Mouse (Mus musculus): Measurements from ENCODE around the gene Trpm5.

The Trpm5 gene

DNA sequence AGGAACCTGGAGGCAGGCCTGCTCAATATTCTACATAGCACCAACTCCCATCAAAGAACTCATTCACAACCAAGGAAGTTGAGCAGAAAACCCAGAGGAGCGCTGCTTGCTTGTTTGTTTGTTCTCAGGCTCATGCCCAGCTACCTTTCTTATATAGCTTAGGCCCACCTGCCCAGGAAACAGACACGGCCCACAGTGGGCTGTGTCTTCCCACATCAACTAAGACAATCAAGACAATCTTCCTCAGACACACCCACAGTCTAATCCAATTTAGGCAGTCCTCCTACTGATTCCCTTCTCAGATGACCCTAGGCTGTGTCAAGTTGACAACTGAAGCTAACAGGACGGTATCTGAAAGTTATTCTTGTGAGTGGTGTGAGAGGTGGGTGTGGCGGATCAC lies 11.6 kb upstream of the Trpm5 start, which contains the start of gene Kcnq1:
Gene Kcnq1, plus strand, starts transcription at position 301 of the 400 bp plus-strand sequence.
- DNase-seq (ENCODE audit: low read depth) = no peak

DNA sequence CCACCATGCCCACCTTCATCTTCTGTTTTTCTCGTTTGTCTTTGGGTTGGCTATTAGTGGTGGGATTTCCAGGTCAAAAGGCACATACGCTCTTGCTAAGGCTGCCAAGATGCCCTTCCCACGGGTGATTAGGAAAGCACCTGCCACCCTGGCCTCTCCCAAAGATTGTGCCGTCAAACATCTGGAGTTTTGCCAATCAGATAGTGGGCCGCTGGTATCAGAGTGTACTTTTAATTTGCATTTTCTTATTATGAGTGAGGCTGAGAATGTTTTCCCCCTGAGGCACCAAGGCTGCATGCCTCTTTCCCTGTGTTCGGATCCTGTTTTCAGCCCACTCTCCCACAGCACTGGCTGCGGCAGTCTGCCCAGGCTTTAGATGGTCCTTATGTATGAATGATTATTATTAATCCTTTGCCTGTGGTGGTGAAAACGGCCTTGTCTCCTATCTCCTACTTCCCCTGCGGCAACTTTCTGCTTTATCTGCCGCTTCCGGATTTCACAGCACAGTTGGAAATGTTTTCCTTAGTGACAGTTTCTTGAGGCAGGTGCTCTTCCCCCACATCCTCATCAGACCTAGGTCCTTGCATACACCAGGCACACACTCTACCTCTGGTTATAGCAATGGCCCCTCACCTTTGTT lies 10.9 kb upstream of the Trpm5 start:
- no peak for DNase-seq (ENCODE audit: low read depth)

DNA sequence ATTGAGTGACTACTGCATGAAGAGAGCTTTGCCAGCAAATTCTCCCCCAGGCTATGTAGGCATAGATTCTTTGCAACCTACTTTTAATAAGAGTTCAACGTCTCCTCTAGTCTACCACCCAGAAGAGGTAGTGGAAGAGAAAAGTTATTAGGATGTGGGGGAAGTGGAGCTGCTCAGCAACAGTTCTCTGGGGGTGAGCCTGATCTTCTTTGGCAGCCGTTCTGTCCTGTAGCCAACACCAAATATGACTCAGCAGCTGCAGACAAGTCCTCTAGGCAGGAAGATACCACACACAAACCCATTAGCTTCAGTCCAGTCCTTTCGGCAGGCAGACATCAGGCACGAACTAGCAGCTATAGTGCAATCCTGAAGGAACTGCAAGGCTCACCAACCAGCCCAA lies 6.3 kb upstream of the Trpm5 start:
- DNase-seq (ENCODE audit: low read depth) = no peak

DNA sequence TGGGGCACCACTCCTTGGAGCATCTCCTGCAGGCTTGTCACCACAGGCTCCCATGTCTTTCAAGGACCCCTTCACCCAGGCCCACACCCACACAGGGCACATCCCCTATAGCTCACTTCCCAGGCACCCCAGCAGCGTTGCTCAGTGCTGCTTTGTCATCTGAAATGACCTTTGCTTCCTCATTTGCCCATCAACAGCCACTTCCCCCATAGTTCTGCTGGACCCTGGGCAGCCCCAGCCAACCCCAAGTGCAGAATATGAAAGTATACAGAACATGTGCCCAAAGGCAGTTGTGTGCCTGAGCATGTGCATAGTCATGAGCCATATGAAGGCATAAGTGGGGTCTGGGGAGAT lies 1.1 kb upstream of the Trpm5 start:
- DNase-seq (ENCODE audit: low read depth) = no peak

DNA sequence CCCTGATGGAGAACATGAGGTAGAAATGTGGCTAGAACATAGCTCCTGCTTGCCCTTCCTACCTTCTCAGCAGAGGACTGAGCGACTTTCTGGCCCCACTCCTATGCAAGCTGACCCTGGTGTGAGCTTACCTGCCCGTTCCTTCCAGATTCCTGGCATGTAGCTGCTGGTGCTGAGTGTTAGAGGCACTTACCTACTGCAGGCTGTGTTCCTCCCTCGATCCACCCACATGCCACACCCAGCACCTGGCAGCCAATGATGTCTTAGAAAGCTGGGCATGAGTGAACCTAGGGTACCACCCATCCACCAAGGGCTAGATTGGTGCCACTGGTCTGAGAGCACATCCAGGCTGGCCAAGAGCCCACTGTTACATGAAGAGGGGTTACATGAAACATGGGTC lies 595 bp downstream of the Trpm5 start:
- DNase-seq (ENCODE audit: low read depth) = no peak

DNA sequence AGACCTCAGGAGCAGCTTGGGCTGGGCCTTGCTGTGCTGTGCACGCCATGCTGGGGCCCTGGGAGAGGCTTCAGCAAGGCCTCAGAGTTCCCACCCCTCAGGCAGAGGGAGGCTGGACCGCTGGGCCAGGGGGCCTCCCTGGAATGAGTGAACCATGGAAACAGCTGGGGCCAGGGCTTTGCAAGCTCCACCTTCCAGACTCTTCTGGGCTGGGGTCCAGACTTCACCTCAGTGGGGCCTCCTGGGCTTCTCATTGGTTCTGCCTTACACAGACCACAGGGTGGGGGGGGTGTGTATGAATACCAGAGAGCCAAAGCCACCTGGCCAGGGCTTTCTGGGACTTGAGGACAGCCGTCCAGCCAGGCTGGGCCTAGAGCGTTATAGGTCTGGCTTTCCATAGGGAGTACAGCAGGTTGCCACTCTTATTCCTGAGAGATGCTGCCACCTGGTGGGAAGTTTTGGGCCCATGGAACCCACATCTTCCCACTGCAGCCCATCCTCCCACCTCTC lies 7.3 kb downstream of the Trpm5 start:
- DNase-seq (ENCODE audit: low read depth) = no peak

DNA sequence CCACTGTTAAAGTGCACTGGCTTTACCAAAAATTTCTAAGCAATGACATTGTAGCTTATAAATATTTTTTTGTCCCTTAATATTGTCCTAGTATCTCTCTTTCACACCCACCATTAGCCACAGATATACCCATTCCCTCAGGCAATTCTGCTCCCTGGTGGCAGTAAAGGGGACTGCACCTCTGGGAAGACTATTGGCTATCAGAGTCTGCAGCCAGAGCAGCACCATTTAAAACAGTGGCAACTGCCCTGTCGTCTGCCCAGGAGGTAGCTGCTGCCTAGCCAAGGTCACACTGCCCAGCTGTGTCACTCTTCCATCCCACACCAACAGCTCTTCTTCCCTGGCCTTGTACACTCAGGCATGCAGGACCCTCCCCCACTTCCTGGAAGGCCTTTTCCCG lies 8.1 kb downstream of the Trpm5 start:
- peak; percentile 57 for DNase-seq (ENCODE audit: low read depth)

DNA sequence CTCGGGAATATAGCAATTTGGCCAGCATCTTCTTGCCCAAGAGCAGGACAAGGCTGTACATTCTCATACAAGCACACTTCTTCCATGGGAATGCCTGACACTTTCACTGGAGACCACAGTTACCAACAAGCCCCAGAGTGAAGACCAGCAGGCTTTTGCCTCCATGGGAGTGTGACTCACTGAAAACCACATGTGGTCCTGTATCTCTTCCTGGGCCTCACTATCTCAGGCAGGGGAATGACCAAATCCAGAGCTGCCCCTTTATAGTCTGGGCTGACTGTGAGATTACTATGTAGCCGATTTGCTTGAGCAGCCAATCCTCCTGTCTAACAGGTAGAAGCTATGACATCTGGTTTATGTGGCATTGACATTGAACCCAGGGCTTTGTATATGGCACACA lies 10.7 kb downstream of the Trpm5 start:
- DNase-seq (ENCODE audit: low read depth) = no peak

DNA sequence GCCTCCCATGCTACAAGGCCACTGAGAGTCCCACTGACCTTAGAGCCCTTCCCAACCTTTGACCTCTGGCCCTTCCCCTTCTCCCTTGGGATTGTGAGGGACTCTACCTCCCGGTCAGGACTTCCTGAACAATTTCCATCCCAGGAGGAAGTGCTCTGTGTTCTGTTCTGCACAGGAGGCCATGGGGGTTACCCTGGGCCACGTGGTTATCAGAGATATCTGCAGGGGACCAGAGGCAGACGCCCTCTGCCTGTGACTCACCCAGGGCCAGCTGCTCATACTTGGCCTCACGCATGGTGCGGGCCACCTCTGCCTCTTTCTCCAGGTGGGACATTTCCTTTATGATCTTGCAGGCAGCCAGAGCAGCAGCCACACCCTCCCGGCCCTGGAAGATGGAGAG lies 12.4 kb downstream of the Trpm5 start:
- no peak for DNase-seq (ENCODE audit: low read depth)

DNA sequence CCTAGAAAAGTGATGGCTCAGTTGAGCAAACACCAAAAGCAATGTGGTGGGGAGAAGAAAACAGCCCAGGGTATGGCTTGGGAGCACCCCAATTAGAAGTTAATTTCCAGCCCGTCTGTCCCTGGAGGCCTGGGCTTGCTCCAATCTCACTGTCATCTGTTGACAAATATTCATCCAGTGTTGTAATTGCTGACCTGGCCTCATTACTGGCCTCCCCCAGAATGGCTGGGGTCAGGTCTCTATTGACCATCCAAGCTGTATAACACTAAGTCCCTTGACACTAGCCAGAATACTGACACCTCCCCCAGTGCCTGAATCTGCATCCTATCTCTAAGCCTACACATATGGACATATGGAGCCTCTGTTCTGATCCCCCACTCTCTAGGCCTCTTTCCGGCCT lies 17.1 kb downstream of the Trpm5 start:
- DNase-seq (ENCODE audit: low read depth) = no peak

DNA sequence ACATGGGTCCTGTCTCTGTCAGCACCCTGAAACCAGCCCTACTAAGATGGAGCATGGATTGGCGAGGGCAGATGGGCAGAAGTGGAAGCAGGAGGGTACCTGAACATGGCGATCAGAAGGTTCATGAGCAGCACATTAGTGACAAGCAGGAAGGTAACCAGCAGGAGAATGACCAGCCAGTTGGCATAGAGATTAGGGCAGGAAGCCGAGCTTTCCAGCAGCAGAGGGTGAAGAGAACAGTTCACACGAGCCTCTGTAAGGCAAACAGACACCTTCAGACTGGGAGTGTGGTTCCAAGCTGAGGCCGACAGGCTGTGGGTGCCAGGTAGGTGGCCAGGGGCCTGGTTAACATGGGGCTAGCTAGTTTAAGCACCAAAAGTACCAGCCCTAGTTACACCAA lies 19.0 kb downstream of the Trpm5 start:
- DNase-seq (ENCODE audit: low read depth) = no peak

DNA sequence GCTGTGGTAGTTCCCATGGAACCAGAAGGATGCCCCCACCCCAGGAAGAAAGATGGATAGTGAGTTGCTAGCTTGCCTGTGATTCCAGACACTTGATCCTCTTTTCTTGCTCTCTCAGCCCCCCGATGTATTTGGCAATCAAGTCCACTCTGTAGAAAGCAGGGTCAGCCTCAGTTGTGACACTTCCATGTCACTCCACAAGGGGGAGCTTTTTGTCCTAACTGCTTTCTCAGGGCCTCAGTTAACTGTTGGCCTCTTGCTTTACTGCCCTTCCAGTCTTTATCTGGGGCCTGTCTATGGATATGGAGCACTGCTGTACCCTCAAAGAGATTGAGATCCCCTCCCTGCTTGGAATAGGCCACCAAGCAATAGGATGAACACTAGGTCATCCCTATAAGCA lies 21.4 kb downstream of the Trpm5 start:
- DNase-seq (ENCODE audit: low read depth) = no peak

DNA sequence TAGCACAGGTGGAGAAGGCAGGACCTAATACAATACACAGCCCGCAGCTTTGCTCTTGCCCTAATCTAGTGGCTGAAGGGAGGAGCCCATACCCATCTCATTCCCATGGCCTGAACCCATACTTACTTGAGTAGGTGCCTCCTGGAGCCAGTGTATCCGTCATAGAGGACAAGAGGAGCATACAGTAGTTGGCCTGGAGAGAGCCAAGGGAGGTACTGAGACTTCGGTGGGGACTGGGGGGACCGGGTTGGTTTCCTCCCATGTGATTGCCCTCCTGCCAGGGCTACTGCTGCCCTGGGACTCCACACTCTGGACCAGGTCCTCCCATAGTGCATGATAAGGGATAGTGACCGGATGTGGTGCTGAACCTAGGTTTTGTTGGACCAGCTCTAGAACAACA lies 21.8 kb downstream of the Trpm5 start:
- no peak for DNase-seq (ENCODE audit: low read depth)

DNA sequence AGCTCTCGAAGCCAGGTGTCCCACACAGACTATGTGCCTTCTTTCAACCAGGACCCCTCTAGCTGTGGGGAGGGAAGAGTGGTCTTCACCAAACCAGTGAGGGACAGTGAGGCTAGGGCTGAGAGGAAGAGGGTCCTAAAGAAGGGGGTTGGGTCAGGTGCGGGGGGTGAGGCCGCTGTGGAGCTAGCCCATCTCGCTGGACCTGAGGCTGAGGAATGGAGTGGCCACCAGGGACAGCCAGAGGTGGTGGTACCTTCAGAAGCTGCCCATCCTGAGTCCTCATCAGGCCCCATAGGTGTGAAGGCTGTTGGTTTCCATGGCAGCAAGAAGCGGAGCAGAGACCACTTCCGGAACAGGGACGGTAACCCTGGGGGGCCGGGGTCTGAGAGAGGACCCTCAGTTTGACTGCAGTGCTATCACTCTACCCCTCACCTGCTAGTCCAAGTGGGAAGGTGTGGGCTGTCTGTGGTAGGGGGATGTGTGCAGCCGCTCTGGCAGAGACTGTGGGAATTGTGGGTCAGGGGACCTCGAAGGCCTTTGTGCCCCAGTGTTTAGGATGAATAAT lies 23.9 kb downstream of the Trpm5 start:
- DNase-seq (ENCODE audit: low read depth) = no peak

DNA sequence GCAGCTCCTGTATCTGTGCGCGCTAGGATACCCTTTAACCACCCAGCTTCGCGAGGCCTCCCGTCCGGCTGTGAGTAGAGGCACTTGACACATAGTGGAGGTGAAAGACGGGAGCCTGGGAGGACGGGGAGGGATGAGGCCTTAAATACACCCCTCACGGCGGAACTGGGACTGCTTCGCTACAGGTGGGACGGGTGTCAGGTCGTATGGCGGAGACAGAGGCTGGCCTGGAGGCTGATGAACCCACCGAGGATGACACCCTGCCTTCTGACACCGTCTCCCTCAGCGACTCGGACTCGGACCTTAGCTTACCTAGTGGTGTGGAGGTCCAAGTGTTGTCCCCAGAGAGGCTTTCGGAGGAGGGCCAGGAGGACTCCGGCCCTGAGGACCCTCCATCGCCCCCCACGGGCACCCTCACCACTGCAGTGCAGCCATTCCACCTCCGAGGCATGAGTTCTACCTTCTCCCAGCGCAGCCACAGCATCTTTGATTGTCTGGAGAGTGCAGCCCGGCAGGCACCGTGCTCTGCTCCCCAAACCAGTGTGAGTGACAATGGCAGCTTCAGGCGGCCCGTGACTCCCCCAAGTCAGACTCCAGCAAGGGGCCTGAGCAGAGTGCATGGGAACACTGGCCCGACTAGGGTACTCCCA lies 24.6 kb downstream of the Trpm5 start:
- DNase-seq (ENCODE audit: low read depth) = no peak

DNA sequence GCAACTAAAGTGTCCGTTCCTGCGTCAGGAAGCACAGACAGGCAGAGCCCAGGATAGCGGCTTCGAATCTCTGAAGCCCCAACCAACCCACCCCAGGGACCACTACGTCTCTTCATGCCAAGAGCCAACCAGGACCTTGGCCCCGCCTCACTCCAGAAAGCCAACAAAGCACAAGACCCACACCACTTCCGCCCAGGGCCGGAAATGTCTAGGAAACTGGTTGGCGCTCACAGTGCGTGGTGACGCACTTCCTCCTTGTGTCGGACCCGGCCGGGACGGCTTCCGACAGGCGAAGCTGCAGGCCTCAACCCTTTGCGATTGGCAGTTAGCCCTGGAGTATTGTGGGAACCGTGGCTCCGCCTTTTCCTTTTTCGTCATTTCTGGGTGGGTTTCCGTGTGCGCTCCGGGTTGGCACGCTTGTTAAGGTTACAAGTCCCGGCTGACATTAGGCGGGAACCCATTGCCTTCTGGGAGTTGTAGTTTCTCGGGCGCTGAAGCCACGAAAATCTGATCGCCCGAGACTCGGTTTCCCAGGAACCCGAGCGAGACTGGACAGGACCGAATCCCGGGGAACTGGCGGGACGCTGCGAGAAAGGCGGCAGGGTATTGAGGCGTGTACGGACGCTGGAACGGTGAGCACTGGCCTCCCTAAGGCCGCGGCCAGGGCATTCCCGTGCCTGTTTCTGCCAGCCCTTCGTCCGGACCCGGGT lies 25.4 kb downstream of the Trpm5 start, which contains the start of gene Tssc4:
Gene Tssc4, plus strand, starts transcription at position 368 of the 710 bp plus-strand sequence.
- DNase-seq (ENCODE audit: low read depth) = peak; percentile 99

DNA sequence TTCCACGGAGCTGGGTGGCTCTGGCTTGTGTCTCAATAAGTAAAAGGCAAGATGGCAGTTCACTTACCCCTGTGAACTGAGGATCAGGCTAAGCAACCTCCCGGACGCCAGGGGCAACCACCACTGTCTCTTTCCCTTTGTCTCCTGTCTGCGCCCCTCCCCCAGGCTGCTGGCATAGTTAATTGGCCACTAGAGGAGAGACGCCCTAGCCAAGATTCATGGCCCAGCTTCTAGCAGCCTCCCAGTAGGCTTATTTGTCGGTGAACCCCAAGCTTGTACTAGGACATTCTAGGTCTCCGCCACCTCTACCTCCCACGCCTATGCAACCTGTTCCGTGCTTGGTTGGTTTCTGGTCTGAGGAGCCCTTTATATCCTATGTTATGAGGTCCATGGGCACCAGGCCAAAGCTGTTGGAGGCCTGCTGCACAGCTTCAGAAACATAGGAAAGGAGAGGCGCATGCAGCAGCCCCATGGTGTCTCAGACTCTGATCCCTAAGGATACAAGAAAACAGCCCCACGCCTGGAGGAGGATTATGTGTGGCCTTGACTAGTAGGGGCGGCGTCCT lies 26.0 kb downstream of the Trpm5 start:
- DNase-seq (ENCODE audit: low read depth) = no peak

DNA sequence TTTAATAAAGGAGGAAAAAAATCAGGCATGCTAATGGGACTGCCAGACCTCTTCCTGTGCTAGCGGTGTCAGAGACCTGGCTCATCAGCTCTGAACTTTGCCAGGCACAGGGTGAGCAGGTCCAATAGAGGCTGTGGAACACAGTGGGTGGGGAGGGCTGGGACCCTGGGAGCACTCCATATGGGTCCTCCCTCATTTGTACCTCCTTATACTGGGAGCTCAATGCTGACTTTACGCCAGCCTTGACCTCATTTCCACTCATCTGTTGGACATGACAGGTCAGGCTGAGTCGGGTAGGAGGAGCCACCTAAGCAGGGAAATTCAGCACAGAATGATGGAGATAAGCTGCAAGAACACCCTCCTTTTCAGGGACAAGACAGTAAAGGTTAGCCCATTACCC lies 26.5 kb downstream of the Trpm5 start:
- no peak for DNase-seq (ENCODE audit: low read depth)

DNA sequence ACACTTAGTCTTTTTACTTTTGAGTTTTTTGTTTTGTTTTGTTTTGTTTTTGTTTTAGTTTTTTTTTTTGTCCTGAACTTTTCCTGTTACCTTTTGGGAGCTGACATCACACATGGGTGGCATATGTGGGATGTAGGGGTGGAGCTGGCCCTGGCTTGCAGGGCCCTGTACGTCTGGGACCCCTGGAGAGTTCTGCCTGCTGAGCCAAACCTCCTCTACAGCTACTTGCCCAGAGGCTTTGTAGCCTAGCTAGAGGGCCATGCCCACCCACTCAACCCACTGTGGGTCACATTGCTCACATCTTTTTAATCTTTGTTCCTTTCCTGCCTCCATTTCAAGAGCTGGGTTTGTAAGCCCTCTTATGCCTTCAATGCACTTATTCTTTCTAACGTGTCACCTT lies 27.0 kb downstream of the Trpm5 start:
- no peak for DNase-seq (ENCODE audit: low read depth)

DNA sequence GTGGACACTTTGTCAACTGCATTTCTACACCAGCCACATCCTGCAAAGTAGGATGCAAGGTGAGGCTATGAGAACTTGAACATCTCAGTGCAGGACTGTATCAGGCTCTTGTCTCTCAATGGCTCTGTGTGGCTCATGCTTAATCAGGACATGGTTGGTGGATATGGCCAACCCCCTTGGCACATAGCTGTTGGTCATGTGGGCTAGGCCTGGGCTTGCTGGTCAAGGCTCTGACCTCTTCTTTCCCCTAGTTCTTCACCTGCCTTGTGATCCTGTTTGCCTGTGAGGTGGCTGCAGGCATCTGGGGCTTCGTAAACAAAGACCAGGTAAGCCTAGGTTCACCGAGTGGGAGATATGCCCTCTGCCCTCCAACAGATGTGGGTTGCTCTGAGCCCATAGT lies 28.8 kb downstream of the Trpm5 start:
- DNase-seq (ENCODE audit: low read depth) = no peak

DNA sequence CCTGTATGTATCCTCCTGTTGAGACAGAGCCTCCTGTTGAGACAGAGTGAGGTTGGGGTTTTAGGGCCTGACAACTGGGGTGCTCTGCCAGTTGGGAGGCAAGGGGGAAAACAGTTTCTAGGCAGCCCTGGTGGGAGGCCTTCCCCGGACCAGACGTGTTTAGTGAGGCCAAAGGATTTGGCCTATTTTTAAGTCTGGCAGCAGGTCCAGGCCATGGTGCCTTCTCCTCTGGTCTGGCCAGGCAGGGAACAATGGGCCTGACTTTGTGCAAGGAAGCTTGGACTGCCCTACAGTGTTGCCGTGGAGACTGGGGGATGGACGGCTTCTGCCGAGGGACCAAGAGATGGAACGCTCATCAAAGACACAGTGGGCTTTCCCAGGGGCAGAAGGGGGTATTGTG lies 30.2 kb downstream of the Trpm5 start:
- no peak for DNase-seq (ENCODE audit: low read depth)

DNA sequence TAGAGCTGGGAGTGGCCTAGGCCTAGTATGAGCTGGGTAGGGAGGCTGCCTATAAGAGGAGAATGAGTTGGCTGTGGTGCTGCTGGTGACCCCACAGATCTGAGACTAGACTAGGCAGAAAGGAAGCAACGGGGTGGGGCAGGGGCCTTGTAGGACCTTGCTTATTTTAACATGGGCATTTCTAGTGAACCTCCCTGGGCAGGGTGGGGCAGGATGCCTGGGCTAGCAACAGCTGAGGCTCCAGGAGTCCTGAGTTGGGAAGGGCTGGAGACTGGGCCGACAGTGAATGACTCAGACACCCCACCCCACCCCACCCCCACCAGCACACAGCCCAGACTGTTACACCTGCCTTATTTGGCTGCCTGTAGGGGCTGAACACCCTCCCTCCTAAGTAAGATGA lies 31.7 kb downstream of the Trpm5 start:
- no peak for DNase-seq (ENCODE audit: low read depth)

All from c-Kit-positive CD71-positive TER-119-negative erythroid progenitor cells, embryonic 14.5 days (primary cell).